Mouse (Mus musculus) thymus, postnatal 10 days (tissue): ENCODE results near the gene Rad50.

ENCODE experiments used
- DNase-seq, 2 experiments: peaks; one replicate each; pipeline ENCODE4 v3.0.0; 2021; ENCODE audit warnings: low spot score in 2 of 2

Rad50 gene

GRCm38 (mm10) chr11:53634556-53634955, 72.6 kb downstream of the Rad50 start, which contains the start of gene Il13:
Gene Il13, minus strand, starts transcription at chr11:53634702.
- DNase-seq: no peak

- DNase-seq: no peak
Observed at GRCm38 (mm10) chr11:53633644-53634043, 73.5 kb downstream of the Rad50 start.

GRCm38 (mm10) chr11:53632122-53632733, 74.9 kb downstream of the Rad50 start:
- no peak for DNase-seq

- DNase-seq: peak; percentile 34 to 79
Observed at GRCm38 (mm10) chr11:53627859-53628258, 79.3 kb downstream of the Rad50 start.

- no peak for DNase-seq
Observed at GRCm38 (mm10) chr11:53626802-53627373, 80.2 kb downstream of the Rad50 start.

- no peak for DNase-seq
Observed at GRCm38 (mm10) chr11:53624124-53624523, 83.0 kb downstream of the Rad50 start.

GRCm38 (mm10) chr11:53623573-53623972, 83.5 kb downstream of the Rad50 start:
- DNase-seq: no peak

- DNase-seq: no peak
Observed at GRCm38 (mm10) chr11:53622440-53622806, 84.7 kb downstream of the Rad50 start.

- DNase-seq: no peak
Observed at GRCm38 (mm10) chr11:53621582-53622439, 85.3 kb downstream of the Rad50 start.

- no peak for DNase-seq
Observed at GRCm38 (mm10) chr11:53620094-53620493, 87.0 kb downstream of the Rad50 start.

GRCm38 (mm10) chr11:53619428-53619827, 87.7 kb downstream of the Rad50 start:
- DNase-seq: no peak

- no peak for DNase-seq
Observed at GRCm38 (mm10) chr11:53618619-53619198, 88.4 kb downstream of the Rad50 start, which contains the start of gene Il4. Gene Il4, minus strand, starts transcription at chr11:53618669.

- no peak for DNase-seq
Observed at GRCm38 (mm10) chr11:53617562-53618109, 89.5 kb downstream of the Rad50 start.

- no peak for DNase-seq
Observed at GRCm38 (mm10) chr11:53616748-53617558, 90.2 kb downstream of the Rad50 start.

- DNase-seq: no peak
Observed at GRCm38 (mm10) chr11:53615575-53615974, 91.5 kb downstream of the Rad50 start.

GRCm38 (mm10) chr11:53615172-53615571, 91.9 kb downstream of the Rad50 start:
- DNase-seq: no peak

- no peak for DNase-seq
Observed at GRCm38 (mm10) chr11:53609672-53610071, 97.4 kb downstream of the Rad50 start.

- no peak for DNase-seq
Observed at GRCm38 (mm10) chr11:53609231-53609630, 97.9 kb downstream of the Rad50 start.

- no peak for DNase-seq
Observed at GRCm38 (mm10) chr11:53605609-53606008, 101.5 kb downstream of the Rad50 start.

GRCm38 (mm10) chr11:53604983-53605382, 102.1 kb downstream of the Rad50 start:
- no peak for DNase-seq
